Mouse (Mus musculus): ENCODE measurements around the gene Chil1.

Chil1 gene

GRCm38 (mm10) chr1:134205296-134206018 is 23.5 kb downstream of the Chil1 start:
- peak; percentile 34 for DNase-seq (ENCODE audit: low spot score)

DNA sequence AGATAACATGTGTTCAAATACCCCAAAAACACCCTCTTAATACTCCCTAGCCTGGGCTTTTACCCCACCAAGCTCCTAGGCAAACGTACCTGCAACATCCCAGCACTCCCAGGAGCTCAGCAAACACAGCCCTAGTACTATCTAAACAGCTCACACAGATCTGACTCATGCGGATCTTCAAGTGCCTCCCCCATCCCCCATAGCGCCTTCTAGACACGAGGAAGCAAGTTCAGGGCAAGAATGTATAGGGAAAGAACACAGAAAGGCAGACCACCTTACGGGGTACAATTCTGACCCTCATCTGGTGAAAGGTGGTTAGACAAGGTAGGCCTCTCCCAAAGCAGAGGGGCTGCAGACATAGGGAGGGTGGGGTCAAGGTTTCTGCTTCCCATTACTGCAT is 24.1 kb downstream of the Chil1 start:
- no peak for DNase-seq (ENCODE audit: low spot score)

GRCm38 (mm10) chr1:134210179-134210755 is 28.3 kb downstream of the Chil1 start:
- DNase-seq (ENCODE audit: low spot score): no peak

- no peak for DNase-seq (ENCODE audit: low spot score)
Measured at GRCm38 (mm10) chr1:134211043-134211442, 29.1 kb downstream of the Chil1 start.

- DNase-seq (ENCODE audit: low spot score): no peak
Measured at GRCm38 (mm10) chr1:134211631-134212030, 29.7 kb downstream of the Chil1 start.

- peak; percentile 32 for DNase-seq (ENCODE audit: low spot score)
Measured at GRCm38 (mm10) chr1:134212351-134212750, 30.4 kb downstream of the Chil1 start.

DNA sequence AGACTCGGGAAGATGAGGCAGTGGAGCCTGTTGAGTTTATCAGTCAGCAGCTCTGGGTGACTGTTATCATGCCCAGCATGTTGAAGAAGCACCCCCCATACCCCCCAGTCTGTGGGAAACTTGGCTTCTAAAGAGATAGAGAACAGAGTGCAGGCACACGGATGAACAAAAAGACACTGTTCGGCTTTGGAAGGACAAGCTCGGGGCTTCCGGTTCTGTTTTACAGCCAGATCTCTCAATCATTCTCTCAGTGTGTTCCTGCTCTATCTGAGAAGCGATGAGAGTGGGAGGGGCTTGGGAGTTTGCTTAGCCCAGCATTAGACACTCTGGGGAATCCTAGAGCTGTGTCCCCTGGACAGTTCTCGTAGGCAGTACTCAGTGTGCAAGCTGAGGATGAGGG is 31.4 kb downstream of the Chil1 start:
- no peak for DNase-seq (ENCODE audit: low spot score)

GRCm38 (mm10) chr1:134215059-134215458 is 33.1 kb downstream of the Chil1 start:
- DNase-seq (ENCODE audit: low spot score): no peak

DNA sequence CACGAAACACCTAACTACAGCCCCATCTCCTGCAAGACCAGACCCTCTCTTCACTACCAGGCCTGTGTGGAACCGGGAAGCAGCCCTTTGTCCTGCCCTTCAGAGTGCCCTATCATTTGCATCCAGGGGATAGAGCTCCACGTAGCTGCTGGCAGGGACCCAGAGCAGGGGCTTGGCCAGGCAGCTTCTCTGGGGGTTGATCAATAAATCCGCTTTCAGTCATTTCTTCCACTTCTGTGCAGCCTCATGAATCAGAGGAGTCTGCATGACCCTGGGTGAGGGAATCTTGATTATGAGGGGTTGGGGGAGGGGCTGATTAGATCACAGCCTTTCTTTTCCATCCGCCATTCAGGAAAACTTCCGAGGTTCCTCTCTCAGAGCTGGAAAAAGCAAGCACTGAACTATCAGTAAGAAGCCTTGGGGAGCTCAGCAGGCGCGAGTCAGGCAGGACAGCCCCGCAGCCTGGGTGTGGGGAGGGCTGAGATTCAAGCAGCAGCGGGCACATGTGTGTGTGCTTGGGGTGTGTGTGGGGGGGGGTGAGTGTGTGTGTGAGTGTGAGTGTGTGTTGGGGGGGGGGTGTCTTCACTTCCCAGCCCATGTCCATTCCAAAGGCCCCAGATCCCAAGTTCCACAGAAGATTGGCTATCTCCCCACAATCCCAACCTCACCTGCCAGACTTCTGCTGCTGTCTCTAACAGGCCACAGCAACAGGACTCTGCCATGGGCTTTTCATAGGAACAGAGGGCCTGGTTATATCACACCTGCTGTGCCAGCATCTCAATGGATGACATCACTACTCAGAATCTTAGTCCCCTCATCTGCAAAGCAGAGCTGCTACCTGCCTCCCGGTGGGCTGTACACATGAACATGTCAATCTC is 34.0 kb downstream of the Chil1 start:
- no peak for DNase-seq (ENCODE audit: low spot score)

- DNase-seq (ENCODE audit: low spot score): no peak
Measured at GRCm38 (mm10) chr1:134216629-134216971, 34.6 kb downstream of the Chil1 start.

DNA sequence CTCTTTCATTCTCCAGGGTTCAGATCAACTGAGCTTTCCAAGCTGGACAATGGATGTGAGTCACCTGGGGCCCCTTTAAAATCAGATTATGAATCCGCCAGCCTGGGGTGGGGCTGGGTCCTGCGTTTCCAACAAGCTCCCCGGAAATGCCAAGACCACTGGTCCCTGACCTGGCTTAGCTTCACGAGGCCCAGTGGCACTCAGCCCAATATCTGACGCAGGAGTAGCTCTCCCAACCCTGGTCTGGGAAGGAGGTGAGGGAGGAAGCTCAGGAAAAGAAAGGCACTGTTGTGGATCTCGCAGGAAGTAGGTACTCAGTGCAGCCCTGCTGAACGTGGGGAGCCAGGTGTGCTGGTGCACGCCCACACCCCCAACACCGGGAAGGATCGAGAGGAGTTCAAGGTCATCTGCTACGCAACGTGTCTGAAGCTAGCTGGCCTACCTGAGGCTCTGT is 35.1 kb downstream of the Chil1 start:
- DNase-seq (ENCODE audit: low spot score): peak; percentile 49

DNA sequence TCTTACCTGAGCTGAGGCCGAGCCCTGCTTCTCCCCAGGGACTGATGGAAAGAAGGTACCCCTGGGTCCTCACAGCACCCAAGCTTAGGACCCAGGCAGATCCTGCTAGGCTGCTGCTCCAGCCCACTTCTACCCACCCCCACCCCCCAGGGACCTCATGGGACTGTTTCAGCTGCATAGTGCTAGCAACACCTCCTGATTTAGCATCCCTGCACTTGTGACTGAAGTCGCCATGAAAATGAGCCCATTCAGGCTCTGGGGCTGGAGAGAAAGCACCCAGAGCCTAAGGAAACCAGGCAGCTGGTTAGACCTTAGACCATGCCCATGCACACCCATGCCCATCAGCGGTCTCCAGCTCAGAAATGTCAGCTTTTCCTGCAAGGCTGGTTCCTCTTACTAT is 36.0 kb downstream of the Chil1 start:
- no peak for DNase-seq (ENCODE audit: low spot score)

GRCm38 (mm10) chr1:134219608-134220007 is 37.6 kb downstream of the Chil1 start:
- DNase-seq (ENCODE audit: low spot score): no peak

- no peak for DNase-seq (ENCODE audit: low spot score)
Measured at GRCm38 (mm10) chr1:134221172-134221571, 39.2 kb downstream of the Chil1 start.

DNA sequence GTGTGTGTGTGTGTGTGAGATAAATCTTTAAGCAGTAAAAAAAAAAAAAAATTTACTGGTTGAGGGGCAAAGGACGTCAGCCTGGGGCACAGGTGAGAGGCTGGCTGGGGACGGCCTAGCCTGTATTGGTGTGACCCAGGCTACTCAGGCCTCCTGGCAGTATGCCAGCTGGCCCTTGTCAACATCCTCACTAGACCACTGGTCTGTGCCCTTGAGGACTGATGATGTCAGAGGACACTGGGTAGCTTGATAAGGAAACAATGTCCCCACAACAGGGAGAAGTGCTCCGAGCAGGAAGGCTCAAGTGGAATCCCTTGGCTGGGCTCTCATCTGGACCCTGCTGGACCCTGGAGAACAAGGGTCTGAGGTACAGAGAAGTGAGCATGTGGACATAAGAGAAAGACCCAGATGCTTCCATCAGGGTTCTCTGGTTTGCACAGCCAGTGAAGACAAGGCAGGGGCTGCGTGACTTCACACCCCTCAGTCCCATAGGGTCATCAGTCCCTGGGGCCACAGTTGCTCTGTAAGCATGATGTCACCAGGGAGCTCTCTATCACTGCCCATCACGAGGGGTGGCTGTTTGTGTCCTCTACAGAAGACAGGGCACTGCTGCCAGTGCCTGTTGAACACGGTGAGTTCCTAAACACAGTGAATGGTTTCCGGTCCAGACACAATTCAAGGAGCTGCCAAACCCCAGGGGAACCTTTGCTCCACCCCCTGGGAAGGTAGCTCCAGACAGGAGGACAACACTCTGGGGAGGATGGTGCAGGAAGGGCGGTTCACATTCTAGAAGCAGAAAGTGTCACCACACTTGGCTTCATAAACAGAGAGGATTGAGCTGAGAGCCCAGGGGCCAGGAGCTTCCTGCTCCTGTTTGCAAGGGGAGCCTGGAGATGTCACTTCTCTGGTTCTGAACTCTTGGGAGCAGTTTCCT is 40.4 kb downstream of the Chil1 start:
- DNase-seq (ENCODE audit: low spot score): peak; percentile 53

DNA sequence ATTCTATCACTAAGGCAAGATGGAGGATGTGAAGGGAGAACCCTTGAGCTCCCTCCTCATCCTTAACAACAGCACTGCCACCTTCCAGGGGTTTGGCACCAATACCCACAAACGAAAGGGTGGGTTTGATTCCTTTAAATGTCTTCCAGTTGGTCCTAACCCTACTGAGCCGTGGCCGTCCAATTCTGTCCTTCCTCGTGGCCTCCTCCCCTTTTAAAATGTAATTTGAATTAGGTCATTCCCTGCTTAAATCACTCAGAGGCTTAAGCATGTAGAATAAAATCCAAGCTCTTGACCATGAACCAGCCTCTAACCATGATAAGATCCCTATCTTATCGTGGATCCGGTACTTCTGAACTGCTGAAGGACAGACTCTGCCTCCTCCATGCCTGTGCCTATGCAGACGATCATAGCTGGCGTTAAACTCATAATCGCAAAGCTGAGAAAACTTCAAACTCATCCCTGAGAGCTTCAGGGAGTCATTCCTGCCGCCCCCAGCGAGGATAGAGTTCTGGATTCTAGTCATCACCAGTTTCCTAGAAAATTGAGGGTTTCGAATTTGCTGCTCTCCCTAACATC is 42.8 kb downstream of the Chil1 start:
- DNase-seq (ENCODE audit: low spot score): no peak

- DNase-seq (ENCODE audit: low spot score): no peak
Measured at GRCm38 (mm10) chr1:134225375-134225774, 43.4 kb downstream of the Chil1 start.

GRCm38 (mm10) chr1:134226739-134227138 is 44.8 kb downstream of the Chil1 start:
- no peak for DNase-seq (ENCODE audit: low spot score)

DNA sequence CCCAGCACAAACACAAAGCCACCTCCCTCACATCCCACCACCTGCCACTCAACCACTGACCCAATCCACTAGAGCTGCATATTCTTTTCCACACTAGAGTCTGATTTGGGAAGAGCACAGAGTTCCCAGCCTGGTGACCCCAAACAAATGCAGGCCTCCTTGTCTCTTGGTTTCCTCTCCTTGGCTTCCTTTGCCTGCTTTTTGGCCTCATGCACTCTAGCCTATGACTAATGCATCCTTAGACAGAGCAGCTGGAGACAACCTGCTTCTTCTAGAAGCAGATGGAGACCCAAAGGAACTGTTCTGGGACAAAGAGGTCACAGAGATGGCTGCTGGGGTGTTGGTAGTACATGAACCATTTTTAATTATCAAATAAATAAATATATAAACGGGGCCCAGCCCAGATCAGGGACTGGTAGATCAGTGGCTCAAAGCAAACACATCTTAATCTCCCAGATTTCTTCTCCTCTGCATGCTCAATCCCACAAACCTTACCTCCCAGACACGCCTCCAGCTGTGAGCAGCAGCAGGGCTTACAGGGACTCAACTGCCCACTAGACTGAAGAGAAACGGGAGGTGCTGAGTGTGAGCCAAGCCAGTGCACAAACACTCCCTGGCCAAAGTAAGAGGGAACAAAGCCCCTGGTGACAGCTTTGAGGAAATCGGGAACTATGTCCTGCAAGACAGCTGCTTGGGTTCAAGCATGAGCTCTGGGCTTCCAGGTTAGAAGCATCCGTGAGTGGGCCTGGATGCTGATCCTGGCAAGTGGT is 48.0 kb downstream of the Chil1 start:
- peak; percentile 4 for DNase-seq (ENCODE audit: low spot score)

DNA sequence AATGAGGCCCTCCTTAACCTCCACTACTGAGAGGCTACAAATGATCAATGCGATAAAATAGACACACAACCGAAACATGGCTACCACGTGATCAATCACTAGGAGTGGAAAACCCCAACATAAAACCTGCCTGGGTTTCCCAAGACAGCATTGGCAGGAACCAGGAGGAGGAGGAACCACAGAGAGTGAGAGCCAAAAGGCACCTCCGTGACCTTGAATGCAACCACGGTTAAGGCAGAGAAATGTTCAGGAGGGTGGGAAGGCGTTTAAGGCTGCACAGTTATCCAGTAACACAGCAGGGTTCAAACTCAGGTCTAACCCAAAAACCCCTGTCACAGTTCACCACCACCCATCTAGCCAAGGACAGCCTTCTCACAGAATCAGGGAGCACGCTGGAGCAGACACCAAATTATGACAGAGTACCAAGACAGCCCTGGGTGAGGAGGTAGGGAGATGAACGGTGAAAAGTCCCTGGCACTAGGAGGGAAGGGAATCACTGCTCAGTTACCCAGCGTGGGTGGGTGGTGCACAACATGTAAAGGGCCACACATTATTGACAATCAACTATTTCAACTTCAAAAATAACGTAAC is 48.8 kb downstream of the Chil1 start:
- DNase-seq (ENCODE audit: low spot score): peak; percentile 1
